9 mouse cellular contexts compared by ENCODE assay signal in the genomic region with DNA sequence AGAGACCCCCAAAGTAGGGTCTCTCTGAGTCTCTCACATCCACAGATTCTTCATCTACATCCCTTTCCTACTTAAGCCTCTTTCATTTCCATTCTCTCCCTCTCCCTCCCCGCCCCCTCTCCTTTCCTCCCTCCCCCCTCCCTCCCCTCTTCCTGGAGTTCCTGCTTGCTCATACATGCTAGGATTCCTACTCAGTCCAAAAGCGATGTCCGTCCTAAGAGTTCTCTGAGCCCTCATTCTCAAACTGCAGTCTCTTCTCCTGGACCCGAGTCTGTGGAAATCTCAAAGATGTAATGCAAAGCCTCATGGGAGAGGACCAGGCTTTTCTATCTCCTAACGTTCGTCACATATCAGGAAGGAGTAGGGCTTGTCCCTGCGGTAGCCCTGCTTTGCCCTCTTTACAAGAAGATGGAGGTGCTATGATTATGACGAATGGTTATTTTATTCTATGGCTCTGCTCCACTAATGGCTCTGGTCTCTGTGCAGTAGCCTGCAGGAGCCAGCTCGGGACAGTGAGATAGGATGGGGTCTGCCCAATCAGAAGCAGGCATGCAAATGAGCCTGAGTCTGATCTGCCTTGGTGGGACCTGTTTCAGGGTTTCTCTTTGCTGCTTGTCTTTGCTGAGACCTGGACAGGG. TPM values are rescaled to one million over a fixed set of nuclear protein-coding genes. Genes with fewer than 3 reads are reported as not detected.
DNase-seq lines count a peak whose midpoint lies in the region; ATAC-seq and TF ChIP-seq lines count a peak whose summit lies in the region.
"Had no signal": no experiment of that assay in that cellular context is flagged by ENCODE, and none has a peak within 500 bp of the region (broad histone marks: within the 10 kb centered on the region; RNA-seq: fewer than 3 reads in every experiment).

No protein-coding gene starts in this region.

- no peaks in the 10 kb centered on the region for H3K4me1 ChIP-seq in forebrain, postnatal 0 days (ENCODE audit: insufficient read depth)
- peaks cover 8% of the 10 kb centered on the region for H3K4me1 ChIP-seq in liver, embryonic 16.5 days (ENCODE audit: control insufficient read depth, low read depth, low read length)
- peaks cover 17% of the 10 kb centered on the region for H3K4me1 ChIP-seq in stomach, embryonic 16.5 days (ENCODE audit: control insufficient read depth, insufficient read depth, low read length)

- no peaks in the 10 kb centered on the region for H3K9me3 ChIP-seq in forebrain, postnatal 0 days (ENCODE audit: low read length)
- H3K9me3 ChIP-seq in liver, embryonic 16.5 days (replicated peaks; ENCODE audit: control insufficient read depth, low read length): no peaks in the 10 kb centered on the region
- H3K9me3 ChIP-seq in stomach, embryonic 16.5 days (replicated peaks; ENCODE audit: control insufficient read depth, low read length): no peaks in the 10 kb centered on the region

- no peak for TF ChIP-seq CTCF in forebrain, postnatal 0 days (IDR thresholded peaks at IDR 0.05; ENCODE audit: low read depth)

- DNase-seq in adrenal gland, postnatal 10 days: peak; percentile 47
- no peak for DNase-seq in adrenal gland, postnatal 4 days (ENCODE audit: low spot score in 2 of 2)
- peak; percentile 40 for DNase-seq in thymus, postnatal 14 days
- no peak for DNase-seq in thymus, adult 18-20 months
- DNase-seq in forebrain, postnatal 0 days: peak; percentile 69
- DNase-seq in testis, postnatal 14 days (ENCODE audit: low spot score): no peak

- peak; percentile 95 for ATAC-seq in forebrain, postnatal 0 days
- ATAC-seq in liver, embryonic 16.5 days (ENCODE audit: low read depth): peak; percentile 88
- peak; percentile 69 for ATAC-seq in stomach, embryonic 16.5 days (ENCODE audit: insufficient read depth, low FRiP score)

- H3K9ac ChIP-seq in forebrain, postnatal 0 days: peak overlapping the region; percentile 43; the same call in 1 of the 2 replicates
- H3K9ac ChIP-seq in liver, embryonic 16.5 days (ENCODE audit: low read depth, low read length): no peak overlapping the region; the same call in 1 of the 2 replicates
- peak overlapping the region; percentile 19 for H3K9ac ChIP-seq in stomach, embryonic 16.5 days (ENCODE audit: low read length)

- peak overlapping the region; percentile 58 for H3K4me2 ChIP-seq in forebrain, postnatal 0 days (ENCODE audit: low read depth)
- H3K4me2 ChIP-seq in liver, embryonic 16.5 days (ENCODE audit: low read depth, low read length): peak overlapping the region; percentile 45
- peak overlapping the region; percentile 51 for H3K4me2 ChIP-seq in stomach, embryonic 16.5 days (ENCODE audit: low read depth, low read length)

- no peaks in the 10 kb centered on the region for H3K36me3 ChIP-seq in forebrain, postnatal 0 days (ENCODE audit: insufficient read depth)
- H3K36me3 ChIP-seq in liver, embryonic 16.5 days (ENCODE audit: control insufficient read depth, insufficient read depth): no peaks in the 10 kb centered on the region
- no peaks in the 10 kb centered on the region for H3K36me3 ChIP-seq in stomach, embryonic 16.5 days (ENCODE audit: control insufficient read depth, insufficient read depth, low read length)

- 1% methylated on average over 9 of the region's 9 CpGs for WGBS in forebrain, postnatal 0 days
- 4% methylated on average over 9 of the region's 9 CpGs for WGBS in liver, embryonic 16.5 days (ENCODE audit: insufficient replicate concordance)
- WGBS in stomach, embryonic 16.5 days: under 1% methylated on average over 8 of the region's 9 CpGs

- H3K27ac ChIP-seq in forebrain, postnatal 0 days (ENCODE audit: low read depth, low read length): peak overlapping the region; percentile 60
- no peak overlapping the region for H3K27ac ChIP-seq in liver, embryonic 16.5 days (ENCODE audit: low read length)
- H3K27ac ChIP-seq in stomach, embryonic 16.5 days (ENCODE audit: low read length): 0 out of 2 replicates have a peak overlapping the region, but pooled peaks have one; percentile 12

- H3K4me3 ChIP-seq in forebrain, postnatal 0 days (ENCODE audit: low read depth, low read length): peak overlapping the region; percentile 40
- peak overlapping the region; percentile 14; the same call in 1 of the 2 replicates for H3K4me3 ChIP-seq in liver, embryonic 16.5 days (ENCODE audit: low read depth, low read length)
- peak overlapping the region; percentile 25 for H3K4me3 ChIP-seq in stomach, embryonic 16.5 days (replicated peaks; ENCODE audit: low read length)

- no peaks in the 10 kb centered on the region for H3K27me3 ChIP-seq in forebrain, postnatal 0 days (ENCODE audit: insufficient read depth, low read length)
- no peaks in the 10 kb centered on the region for H3K27me3 ChIP-seq in liver, embryonic 16.5 days (ENCODE audit: control insufficient read depth, insufficient read depth, low read depth, low read length)
- no peaks in the 10 kb centered on the region for H3K27me3 ChIP-seq in stomach, embryonic 16.5 days (ENCODE audit: control insufficient read depth, insufficient read depth, low read length)

RNA-seq across cellular contexts. Expression of a gene that starts 7.8 kb away (rescaled TPM):
- total RNA-seq in adrenal gland, postnatal 10 days (2021): 100 to 1,000 TPM; 103 to 122 TPM
- total RNA-seq in adrenal gland, postnatal 4 days (2021): 10 to 100 TPM; 28.8 to 33.7 TPM
- total RNA-seq in forebrain, postnatal 0 days (2014; rRNA removed): 0.31 and 0.43 TPM in 2 replicates
- 0.05 and 0.08 TPM in 2 replicates for polyA plus RNA-seq in forebrain, postnatal 0 days (2015; fragmentation: Nextera tagmentation; extraction: Ambion mirVana)
- polyA plus RNA-seq in liver, embryonic 16.5 days (2015; fragmentation: Nextera tagmentation; extraction: Ambion mirVana): 0.05 TPM in 2 replicates
- 3.5 TPM in 2 replicates for polyA plus RNA-seq in stomach, embryonic 16.5 days (2015; fragmentation: Nextera tagmentation; extraction: Ambion mirVana)
- total RNA-seq: neutrophil, adult 5-6 weeks had no signal

RNA-seq across cellular contexts. Expression of a gene that starts 13.4 kb away (rescaled TPM):
- total RNA-seq in adrenal gland, postnatal 10 days (2021): 1 to 10 TPM; 6.0 to 9.0 TPM
- total RNA-seq in adrenal gland, postnatal 4 days (2021): 1 to 10 TPM; 7.3 to 7.7 TPM
- total RNA-seq in forebrain, postnatal 0 days (2014; rRNA removed): 2.7 and 4.4 TPM in 2 replicates
- polyA plus RNA-seq in forebrain, postnatal 0 days (2015; fragmentation: Nextera tagmentation; extraction: Ambion mirVana): 0.42 and 0.87 TPM in 2 replicates
- 1.5 and 1.8 TPM in 2 replicates for polyA plus RNA-seq in liver, embryonic 16.5 days (2015; fragmentation: Nextera tagmentation; extraction: Ambion mirVana)
- polyA plus RNA-seq in stomach, embryonic 16.5 days (2015; fragmentation: Nextera tagmentation; extraction: Ambion mirVana): 0.97 and 1.4 TPM in 2 replicates

RNA-seq across cellular contexts. Expression of a gene that starts 22.2 kb away (rescaled TPM):
- total RNA-seq in adrenal gland, postnatal 10 days (2021): 100 to 1,000 TPM; 125 to 132 TPM
- 100 to 1,000 TPM; 122 to 124 TPM for total RNA-seq in adrenal gland, postnatal 4 days (2021)
- 70.7 and 80.9 TPM in 2 replicates for total RNA-seq in forebrain, postnatal 0 days (2014; rRNA removed)
- 78.2 and 88.0 TPM in 2 replicates for polyA plus RNA-seq in forebrain, postnatal 0 days (2015; fragmentation: Nextera tagmentation; extraction: Ambion mirVana)
- 162 and 170 TPM in 2 replicates for polyA plus RNA-seq in liver, embryonic 16.5 days (2015; fragmentation: Nextera tagmentation; extraction: Ambion mirVana)
- 98.2 and 107 TPM in 2 replicates for polyA plus RNA-seq in stomach, embryonic 16.5 days (2015; fragmentation: Nextera tagmentation; extraction: Ambion mirVana)

RNA-seq across cellular contexts. Expression of a gene that starts 29.1 kb away (rescaled TPM):
- total RNA-seq in adrenal gland, postnatal 10 days (2021): 10 to 100 TPM; 35.5 to 89.5 TPM
- total RNA-seq in adrenal gland, postnatal 4 days (2021): 10 to 100 TPM; 17.8 to 30.5 TPM
- total RNA-seq in forebrain, postnatal 0 days (2014; rRNA removed): not detected in 2 replicates
- polyA plus RNA-seq in forebrain, postnatal 0 days (2015; fragmentation: Nextera tagmentation; extraction: Ambion mirVana): not detected in 2 replicates
- 0.15 and 0.26 TPM in 2 replicates for polyA plus RNA-seq in liver, embryonic 16.5 days (2015; fragmentation: Nextera tagmentation; extraction: Ambion mirVana)
- polyA plus RNA-seq in stomach, embryonic 16.5 days (2015; fragmentation: Nextera tagmentation; extraction: Ambion mirVana): 0.09 and 0.15 TPM in 2 replicates
- total RNA-seq: neutrophil, adult 5-6 weeks had no signal

RNA-seq across cellular contexts. Expression of a gene that starts 36.2 kb away (rescaled TPM):
- total RNA-seq in adrenal gland, postnatal 10 days (2021): 100 to 1,000 TPM; 132 to 133 TPM
- total RNA-seq in adrenal gland, postnatal 4 days (2021): 100 to 1,000 TPM; 144 to 147 TPM
- 107 and 177 TPM in 2 replicates for total RNA-seq in forebrain, postnatal 0 days (2014; rRNA removed)
- polyA plus RNA-seq in forebrain, postnatal 0 days (2015; fragmentation: Nextera tagmentation; extraction: Ambion mirVana): 133 and 145 TPM in 2 replicates
- polyA plus RNA-seq in liver, embryonic 16.5 days (2015; fragmentation: Nextera tagmentation; extraction: Ambion mirVana): 89.6 and 93.6 TPM in 2 replicates
- polyA plus RNA-seq in stomach, embryonic 16.5 days (2015; fragmentation: Nextera tagmentation; extraction: Ambion mirVana): 143 and 147 TPM in 2 replicates

Comparison
In these comparisons a context has a peak if more than half of its experiments do, and no peak if none do; other contexts are left out.
1. DNase-seq: peak in adrenal gland, postnatal 10 days (single experiment), thymus, postnatal 14 days (single experiment) and forebrain, postnatal 0 days (single experiment); none in adrenal gland, postnatal 4 days (0 of 2), thymus, adult 18-20 months (0 of 2) and testis, postnatal 14 days (single experiment).
2. RNA of a gene that starts 7.8 kb away (total RNA-seq): 103 to 122 TPM in adrenal gland, postnatal 10 days and 28.8 to 33.7 TPM in adrenal gland, postnatal 4 days; 0.31 to 0.43 TPM in forebrain, postnatal 0 days; every median in the first group is over 10 times any median in the second.
3. Peak in every context shown above with its lines, with median percentiles within 50 percentile points of each other: ATAC-seq, H3K4me2 ChIP-seq and H3K4me3 ChIP-seq.